Mouse (Mus musculus) embryonic fibroblast, embryonic 13.5 days (primary cell): Measurements from ENCODE around the gene Tlnrd1.

Source experiments
- CTCF ChIP-seq: IDR thresholded peaks from 2 replicates; pipeline ENCODE4 v1.5.1; 2011; ENCODE audit warnings: mild to moderate bottlenecking, control low read depth, low read length, moderate library complexity, borderline replicate concordance; ENCODE audit not compliant: insufficient read depth
- POLR2A ChIP-seq: IDR thresholded peaks from 2 replicates; pipeline ENCODE4 v1.6.1; 2011; ENCODE audit warnings: low read depth, mild to moderate bottlenecking, control low read depth, low read length, moderate library complexity

DNA sequence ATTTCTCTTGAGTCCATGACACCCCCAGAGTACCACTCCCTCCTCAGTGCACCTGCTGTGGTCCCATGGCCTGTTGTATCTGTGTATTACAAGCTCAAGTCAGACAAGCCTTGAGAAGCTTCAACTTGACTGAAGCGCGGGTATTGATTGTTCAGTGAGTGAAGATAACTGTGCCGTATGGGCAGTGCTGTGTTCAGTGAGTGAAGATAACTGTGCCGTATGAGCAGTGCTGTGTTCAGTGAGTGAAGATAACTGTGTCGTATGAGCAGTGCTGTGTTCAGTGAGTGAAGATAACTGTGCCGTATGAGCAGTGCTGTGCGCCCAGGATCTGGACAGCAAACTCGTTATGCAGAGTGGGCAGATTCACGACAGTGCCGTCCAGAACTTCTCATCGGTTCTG, 14.2 kb upstream of the Tlnrd1 start:
- no peak for TF ChIP-seq POLR2A
- no peak for TF ChIP-seq CTCF
